In the genomic region with DNA sequence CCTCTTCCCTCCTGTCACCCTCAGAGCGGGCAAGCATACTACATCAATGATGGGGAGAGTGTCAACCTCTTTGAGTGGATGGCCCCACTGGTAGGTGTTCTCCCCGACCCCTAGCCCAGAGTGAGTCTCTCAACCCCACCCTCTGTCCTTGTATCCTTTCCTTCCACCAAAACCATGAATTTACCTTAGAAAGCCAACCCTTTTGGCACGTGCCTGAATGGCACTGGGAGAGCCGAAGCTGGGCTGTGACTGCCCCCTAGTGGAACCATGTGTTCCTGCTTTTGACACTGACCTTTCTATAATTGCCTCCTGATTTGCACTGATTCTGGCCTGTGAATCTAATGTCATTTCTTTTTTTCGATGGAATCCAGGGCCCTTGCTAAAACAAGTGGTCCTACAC, we compare ENCODE assay signal across 9 mouse cellular contexts. TPM values are rescaled to one million over a fixed set of nuclear protein-coding genes. Genes with fewer than 3 reads are reported as not detected.
DNase-seq lines count a peak whose midpoint lies in the region; TF ChIP-seq lines count a peak whose summit lies in the region.
"Had no signal": no experiment of that assay in that cellular context is flagged by ENCODE, and none has a peak within 500 bp of the region (broad histone marks: within the 10 kb centered on the region; RNA-seq: fewer than 3 reads in every experiment).

No protein-coding gene starts in this region.

- no peaks in the 10 kb centered on the region for H3K9me3 ChIP-seq in CH12.LX (replicated peaks; ENCODE audit: low read length)

- H3K4me2 ChIP-seq in CH12.LX (ENCODE audit: insufficient read depth, low read depth, poor library complexity, severe bottlenecking) = no peak overlapping the region

- TF ChIP-seq CTCF in CH12.LX (conservative IDR thresholded peaks at IDR 0.05 in 1 of 2, IDR thresholded peaks at IDR 0.05 in 1 of 2; ENCODE audit: low read depth in 2 of 2, low read length in 2 of 2) = peak; percentile 88 to 90

- TF ChIP-seq POLR2A in CH12.LX (IDR thresholded peaks at IDR 0.05; ENCODE audit: low read depth, low read length) = no peak

- no peak for TF ChIP-seq EP300 in CH12.LX (IDR thresholded peaks at IDR 0.05; ENCODE audit: low read length)

- H3K27ac ChIP-seq in CH12.LX (ENCODE audit: insufficient read depth, low read depth) = no peak overlapping the region

- TF ChIP-seq RAD21 in CH12.LX (IDR thresholded peaks at IDR 0.05; ENCODE audit: low read depth, low read length) = peak; percentile 88

- no peak overlapping the region for H3K4me3 ChIP-seq in CH12.LX (replicated peaks in 1 of 3; ENCODE audit: low read depth in 2 of 3, low read length in 2 of 3, poor library complexity in 1 of 3)

- H3K79me2 ChIP-seq in CH12.LX (replicated peaks; ENCODE audit: control insufficient read depth, extremely low read depth, insufficient read depth, poor library complexity, severe bottlenecking) = no peaks in the 10 kb centered on the region

- H3K27me3 ChIP-seq in CH12.LX (replicated peaks) = peaks cover 10% of the 10 kb centered on the region

- H3K36me3 ChIP-seq in CH12.LX (replicated peaks in 1 of 2; ENCODE audit: control insufficient read depth in 1 of 2, insufficient read depth in 1 of 2, low read length in 1 of 2) = no peaks in the 10 kb centered on the region

- peaks cover 3 to 21% of the 10 kb centered on the region in 2 experiments for H3K4me1 ChIP-seq in CH12.LX (ENCODE audit: control insufficient read depth in 1 of 2, insufficient read depth in 2 of 2)

- H3K9ac ChIP-seq in CH12.LX (ENCODE audit: insufficient read depth, low read depth) = no peak overlapping the region

- dilution Hi-C loops in CH12.LX (cut with MboI; ENCODE audit: extremely low pct_ligation_motif_present, extremely low pct_unique_long_range_greater_than_20kb, low sequenced_read_pairs) = no loop called here

- peak; percentile 61 for DNase-seq in CH12.LX (ENCODE audit: extremely low read depth)
- DNase-seq in T-cell, adult 2 months (ENCODE audit: low spot score) = peak; percentile 58
- peak; percentile 84 for DNase-seq in embryo, embryonic 10 days (ENCODE audit: low spot score)
- peak; percentile 68 to 83 for DNase-seq in heart, postnatal 10 days
- peak; percentile 62 to 85 for DNase-seq in kidney, postnatal 36 days
- DNase-seq in lung, postnatal 10 days = peak; percentile 75
- DNase-seq in ovary, adult 18-20 months (ENCODE audit: low spot score) = peak; percentile 27
- peak; percentile 36 to 67 for DNase-seq in urinary bladder, postnatal 36 days (ENCODE audit: low spot score in 2 of 2)

- in situ Hi-C loops in CH12.LX (cut with MboI; ENCODE audit: low pct_ligation_motif_present, low pct_unique_long_range_greater_than_20kb, low sequenced_read_pairs) = loop anchor here (10.0 kb wide), 2 partner anchors 68 to 188 kb away; a partner anchor contains a TSS

- intact Hi-C loops in heart, postnatal 10 days (cut with DNase I) = loop anchor here (1.0 to 10.0 kb wide), 3 partner anchors 70 to 188 kb away; a partner anchor contains a TSS

TF ChIP-seq in CH12.LX, 34 proteins besides CTCF, POLR2A, EP300 and RAD21:
- TF ChIP-seq ZC3H11A (IDR thresholded peaks at IDR 0.05; ENCODE audit: low read depth, low read length) (no peak), PAX5 (IDR thresholded peaks at IDR 0.05; ENCODE audit: low read length) (no peak), SMC3 (IDR thresholded peaks at IDR 0.05; ENCODE audit: low read depth, low read length) (peak; percentile 73), USF1 (IDR thresholded peaks at IDR 0.05; ENCODE audit: low read depth, low read length) (peak; percentile 30; the same call in 1 of the 2 replicates), BHLHE40 (IDR thresholded peaks at IDR 0.05; ENCODE audit: low read depth, low read length) (peak; percentile 100), ZKSCAN1 (IDR thresholded peaks at IDR 0.05; ENCODE audit: borderline replicate concordance, low read depth, low read length) (no peak), MYC (IDR thresholded peaks at IDR 0.05; ENCODE audit: low read depth, low read length) (peak; percentile 92), MAX (IDR thresholded peaks at IDR 0.05; ENCODE audit: low read length) (peak; percentile 94)

RNA-seq across cellular contexts. Expression of a gene that starts 11.1 kb away (rescaled TPM):
- total RNA-seq in CH12.LX (2012; rRNA removed) = not detected in 2 replicates
- total RNA-seq in CH12.LX (2014; rRNA removed) = not detected in 2 replicates
- not detected in 2 replicates for polyA plus RNA-seq in CH12.LX (2012; ENCODE audit: insufficient read length, low read depth)
- total RNA-seq in heart, postnatal 10 days (2021) = not detected
- polyA plus RNA-seq: heart, embryonic 14.5 days had no signal

RNA-seq across cellular contexts. Expression of a gene that starts 19.4 kb away (rescaled TPM):
- total RNA-seq in CH12.LX (2012; rRNA removed) (8.0 and 13.9 TPM in 2 replicates), CH12.LX (2014; rRNA removed) (5.0 and 5.5 TPM in 2 replicates)
- polyA plus RNA-seq in CH12.LX (2012; ENCODE audit: insufficient read length, low read depth) = 13.7 and 15.5 TPM in 2 replicates
- total RNA-seq in heart, postnatal 10 days (2021) = 10 to 100 TPM; 37.0 to 37.2 TPM

Comparison
In these comparisons a context has a peak if more than half of its experiments do, and no peak if none do; other contexts are left out.
1. DNase-seq: peak in every context shown above with its lines; median percentile 84 in embryo, embryonic 10 days; 76 in heart, postnatal 10 days; 75 in lung, postnatal 10 days; 74 in kidney, postnatal 36 days; 61 in CH12.LX; 58 in T-cell, adult 2 months; 52 in urinary bladder, postnatal 36 days; 27 in ovary, adult 18-20 months.